Mouse (Mus musculus): ENCODE measurements around the gene Uvrag. TPM values are rescaled to one million over a fixed set of nuclear protein-coding genes. Genes with fewer than 3 reads are reported as not detected.

Uvrag gene
- total and polyA plus RNA-seq, 3 experiments: 15.0 to 19.5 TPM; not detected in 1

- H3K9ac ChIP-seq (ENCODE audit: control insufficient read depth, low read depth, low read length, poor library complexity, severe bottlenecking): no peak overlapping the region
- no peaks in the 10 kb centered on the region for H3K9me3 ChIP-seq (replicated peaks; ENCODE audit: insufficient read depth, low read length)
- no peaks in the 10 kb centered on the region for H3K79me2 ChIP-seq (ENCODE audit: control insufficient read depth, insufficient read depth, low read length, poor library complexity)
- DNase-seq (ENCODE audit: low read depth, low spot score): no peak
- H3K4me3 ChIP-seq (ENCODE audit: control insufficient read depth in 1 of 2, insufficient read depth in 1 of 2, low read depth in 2 of 2, low read length in 2 of 2): no peak overlapping the region
- TF ChIP-seq EP300 (IDR thresholded peaks at IDR 0.05; ENCODE audit: low read depth in 1 of 2, low read length in 2 of 2) (no peak), RAD21 (IDR thresholded peaks at IDR 0.05; ENCODE audit: low read depth, low read length) (no peak), SMC3 (IDR thresholded peaks at IDR 0.05; ENCODE audit: low read depth, low read length) (no peak), CHD2 (IDR thresholded peaks at IDR 0.05; ENCODE audit: low read length) (no peak), USF2 (IDR thresholded peaks at IDR 0.05; ENCODE audit: borderline replicate concordance in 1 of 2, insufficient read depth in 1 of 2, low read depth in 1 of 2, low read length in 2 of 2) (no peak), E2F4 (IDR thresholded peaks at IDR 0.05; ENCODE audit: borderline replicate concordance, low read depth, low read length) (no peak), CHD1 (IDR thresholded peaks at IDR 0.05; ENCODE audit: low read depth, low read length) (no peak), MEF2A (IDR thresholded peaks at IDR 0.05; ENCODE audit: extremely low read depth, insufficient replicate concordance, low read depth, low read length, poor library complexity, severe bottlenecking) (no peak), NELFE (IDR thresholded peaks at IDR 0.05; ENCODE audit: low read depth, low read length) (no peak), TCF12 (IDR thresholded peaks at IDR 0.05; ENCODE audit: low read depth, low read length) (no peak), ZNF384 (IDR thresholded peaks at IDR 0.05; ENCODE audit: low read depth, low read length) (no peak), CTCF (IDR thresholded peaks at IDR 0.05 in 2 of 3, conservative IDR thresholded peaks at IDR 0.05 in 1 of 3; ENCODE audit: control insufficient read depth in 1 of 3, insufficient read depth in 1 of 3, low read depth in 2 of 3, low read length in 3 of 3, poor library complexity in 1 of 3, severe bottlenecking in 1 of 3) (no peak), TBP (IDR thresholded peaks at IDR 0.05; ENCODE audit: low read depth, low read length) (no peak), ETS1 (IDR thresholded peaks at IDR 0.05; ENCODE audit: low read depth, low read length) (no peak), JUND (IDR thresholded peaks at IDR 0.05; ENCODE audit: low read depth, low read length) (no peak), KAT2A (conservative IDR thresholded peaks at IDR 0.05; ENCODE audit: low read depth, low read length) (no peak)
- no peaks in the 10 kb centered on the region for H3K27me3 ChIP-seq (ENCODE audit: control insufficient read depth in 1 of 2, insufficient read depth in 2 of 2, low read length in 2 of 2)
- no peak overlapping the region for H3K27ac ChIP-seq (ENCODE audit: control insufficient read depth, low read depth, low read length)
- H3K36me3 ChIP-seq (ENCODE audit: control insufficient read depth in 1 of 2, insufficient read depth in 2 of 2, low read length in 2 of 2): no peaks in the 10 kb centered on the region; a peak in 1 of 4 replicates
- H3K4me1 ChIP-seq (ENCODE audit: control insufficient read depth in 1 of 2, insufficient read depth in 2 of 2, low read length in 2 of 2): no peaks in the 10 kb centered on the region
These were observed 233.5 kb downstream of the Uvrag start for GRCm38 (mm10) chr7:98907476-98907875.

GRCm38 (mm10) chr7:98904659-98905362, 236.1 kb downstream of the Uvrag start:
- Histone ChIP-seq H3K27me3 (ENCODE audit: control insufficient read depth in 1 of 2, insufficient read depth in 2 of 2, low read length in 2 of 2) (no peaks in the 10 kb centered on the region), H3K9ac (ENCODE audit: control insufficient read depth, low read depth, low read length, poor library complexity, severe bottlenecking) (no peak overlapping the region), H3K36me3 (ENCODE audit: control insufficient read depth in 1 of 2, insufficient read depth in 2 of 2, low read length in 2 of 2) (no peaks in the 10 kb centered on the region), H3K4me1 (ENCODE audit: control insufficient read depth in 1 of 2, insufficient read depth in 2 of 2, low read length in 2 of 2) (no peaks in the 10 kb centered on the region), H3K27ac (ENCODE audit: control insufficient read depth, low read depth, low read length) (no peak overlapping the region), H3K4me3 (ENCODE audit: control insufficient read depth in 1 of 2, insufficient read depth in 1 of 2, low read depth in 2 of 2, low read length in 2 of 2) (no peak overlapping the region), H3K9me3 (replicated peaks; ENCODE audit: insufficient read depth, low read length) (no peaks in the 10 kb centered on the region), H3K79me2 (ENCODE audit: control insufficient read depth, insufficient read depth, low read length, poor library complexity) (no peaks in the 10 kb centered on the region)
- TF ChIP-seq HCFC1 (IDR thresholded peaks at IDR 0.05; ENCODE audit: low read depth, low read length) (no peak), POLR2AphosphoS2 (IDR thresholded peaks at IDR 0.05; ENCODE audit: low read length) (no peak), GATA1 (IDR thresholded peaks at IDR 0.05; ENCODE audit: low read depth, low read length) (no peak), SIN3A (IDR thresholded peaks at IDR 0.05; ENCODE audit: low read length) (no peak), MEF2A (IDR thresholded peaks at IDR 0.05; ENCODE audit: extremely low read depth, insufficient replicate concordance, low read depth, low read length, poor library complexity, severe bottlenecking) (no peak)
- DNase-seq (ENCODE audit: low read depth, low spot score): no peak
